Mouse (Mus musculus) lung, adult 2 months (tissue): ENCODE measurements around the gene Ndufb10.
"Not testable (repeated sequence)": the region's sequence is repeated elsewhere in the genome, so short reads cannot be mapped to it uniquely, and the experiment has no call there.

Source experiments
- CTCF ChIP-seq: fragments of 200-500 bp; IDR thresholded peaks from 2 replicates; pipeline ENCODE4 v1.5.1; 2011; ENCODE audit warnings: mild to moderate bottlenecking, low read length, control low read depth; ENCODE audit not compliant: insufficient read depth
- POLR2A ChIP-seq: fragments of 200-500 bp; IDR thresholded peaks from 2 replicates; pipeline ENCODE4 v1.6.1; 2011; ENCODE audit warnings: low read depth, mild to moderate bottlenecking, control low read depth, low read length, borderline replicate concordance; ENCODE audit errors: extremely low read depth

- TF ChIP-seq POLR2A, CTCF: not testable (repeated sequence)
These were observed 3.7 kb downstream of the Ndufb10 start for GRCm38 (mm10) chr17:24720616-24721015.
